Mouse (Mus musculus) olfactory bulb, adult 2 months (tissue): ENCODE results near the gene Nr2c1.

Experiments used
- CTCF ChIP-seq: fragments of 200-500 bp; IDR thresholded peaks from 2 replicates; pipeline ENCODE4 v1.5.1; 2012; ENCODE audit warnings: low read depth, mild to moderate bottlenecking, low read length, moderate library complexity; ENCODE audit not compliant: insufficient read depth
- POLR2A ChIP-seq: fragments of 200-500 bp; IDR thresholded peaks from 2 replicates; pipeline ENCODE4 v1.6.1; 2012; ENCODE audit warnings: mild to moderate bottlenecking, low read depth, low read length, moderate library complexity; ENCODE audit not compliant: insufficient read depth

DNA sequence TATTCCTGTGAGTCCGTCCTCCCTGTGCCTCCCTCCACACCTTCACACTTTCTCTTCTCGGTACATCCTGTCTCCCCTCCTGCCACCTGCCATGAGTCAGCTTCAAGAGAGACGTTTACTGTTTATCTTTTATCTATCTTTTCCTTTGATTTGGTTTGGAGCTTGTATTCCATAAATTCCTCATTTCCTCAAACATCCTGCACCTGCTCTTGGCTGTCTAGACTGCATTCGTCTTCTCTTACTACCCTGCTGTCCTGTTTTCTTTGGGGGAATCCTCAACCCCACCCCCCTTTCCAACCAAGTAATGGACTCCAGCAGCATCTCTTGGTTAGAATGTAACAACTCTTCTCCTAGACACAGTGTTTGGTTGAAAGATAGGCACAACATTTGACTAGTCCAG, 87.4 kb downstream of the Nr2c1 start:
- TF ChIP-seq CTCF (no peak), POLR2A (no peak)
